Mouse (Mus musculus): Measurements from ENCODE around the gene Bola1.
A peak's percentile ranks its signal among the peaks of the same experiment; 100 is the strongest.
"Not testable (repeated sequence)": the region's sequence is repeated elsewhere in the genome, so short reads cannot be mapped to it uniquely, and the experiment has no call there.

Bola1 gene

DNA sequence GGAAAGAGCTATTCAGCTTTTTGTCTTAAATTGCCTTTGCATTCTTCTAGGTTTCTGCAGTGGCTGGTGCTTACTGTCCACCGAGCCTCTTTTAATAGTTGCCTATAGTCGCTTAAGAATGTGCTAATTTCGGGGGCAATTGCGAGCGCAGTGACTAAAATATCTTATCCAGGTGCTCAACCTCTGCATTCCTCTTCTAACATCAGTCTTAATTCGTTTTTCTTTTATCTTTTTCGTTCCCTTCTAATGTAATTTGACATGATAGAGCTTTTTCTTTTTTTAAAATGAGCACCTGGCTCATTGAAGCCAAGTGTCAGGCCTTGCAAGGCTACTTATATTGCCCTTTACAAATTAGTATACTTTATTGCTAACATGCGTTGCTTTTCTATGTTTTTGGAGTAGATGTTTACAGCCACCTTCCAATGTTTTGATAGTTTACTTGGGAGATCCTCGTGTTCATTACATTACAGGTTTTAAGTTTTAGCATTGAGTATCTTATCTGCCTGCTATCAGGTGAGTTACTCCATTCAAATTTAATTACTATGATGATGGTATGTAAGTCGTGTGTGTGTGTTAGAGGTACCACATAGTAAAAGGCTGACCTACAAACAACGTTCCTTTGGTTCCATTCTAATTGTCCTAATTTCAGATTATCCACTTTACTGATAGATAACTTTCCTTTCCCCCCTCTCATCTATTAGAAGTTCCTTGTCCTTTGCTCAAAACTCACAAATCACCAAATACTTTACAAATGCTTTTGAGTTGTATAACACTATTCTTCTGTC lies 28.0 kb upstream of the Bola1 start:
- DNase-seq (ENCODE audit: low spot score) = peak; percentile 31

DNA sequence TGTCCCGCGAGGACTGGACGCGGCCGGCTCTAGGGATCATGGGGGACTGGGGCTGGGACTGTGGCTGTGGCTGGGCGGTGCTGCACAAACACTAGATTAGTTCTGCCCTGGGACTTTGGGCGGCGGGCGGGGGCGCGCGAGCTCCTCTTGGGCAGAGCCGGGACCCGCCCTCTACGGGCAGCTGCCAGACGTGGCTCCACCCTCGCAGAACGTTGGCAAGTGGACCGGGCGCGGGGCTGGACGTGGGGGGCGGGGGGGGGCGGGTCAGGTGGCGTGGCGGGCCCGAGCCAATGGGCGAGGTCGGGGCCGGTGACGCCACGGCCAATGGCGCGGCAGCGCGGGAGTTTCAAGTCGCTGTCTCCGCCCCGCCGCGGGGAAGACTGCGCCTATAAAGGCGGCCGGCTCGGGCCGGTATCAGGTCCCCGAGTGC lies 26.9 kb upstream of the Bola1 start, which contains the start of gene Hist2h3c1:
Gene Hist2h3c1 (plus strand): TSS at position 259 of the 430 bp plus-strand sequence.
- not testable (repeated sequence) for DNase-seq (ENCODE audit: low spot score)

DNA sequence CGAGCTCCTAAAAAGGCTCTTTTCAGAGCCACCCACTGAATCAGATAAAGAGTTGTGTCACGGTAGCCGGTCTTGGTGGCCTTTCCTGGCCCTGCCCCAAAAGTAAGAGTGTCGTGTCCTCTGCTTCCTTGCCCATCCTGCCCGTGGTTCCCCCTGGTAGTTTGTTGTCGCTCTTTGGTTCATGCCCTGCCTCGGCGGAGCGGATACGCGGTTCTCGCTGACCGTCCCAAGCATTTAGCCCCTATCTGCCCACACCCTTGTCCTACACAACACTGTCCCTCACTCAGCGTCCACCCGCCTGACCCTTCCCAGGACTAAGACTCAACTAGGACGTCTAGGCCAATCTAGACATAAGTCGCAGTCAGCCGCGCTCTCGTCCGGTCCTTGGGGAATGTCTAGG lies 26.5 kb upstream of the Bola1 start:
- DNase-seq (ENCODE audit: low spot score) = not testable (repeated sequence)

DNA sequence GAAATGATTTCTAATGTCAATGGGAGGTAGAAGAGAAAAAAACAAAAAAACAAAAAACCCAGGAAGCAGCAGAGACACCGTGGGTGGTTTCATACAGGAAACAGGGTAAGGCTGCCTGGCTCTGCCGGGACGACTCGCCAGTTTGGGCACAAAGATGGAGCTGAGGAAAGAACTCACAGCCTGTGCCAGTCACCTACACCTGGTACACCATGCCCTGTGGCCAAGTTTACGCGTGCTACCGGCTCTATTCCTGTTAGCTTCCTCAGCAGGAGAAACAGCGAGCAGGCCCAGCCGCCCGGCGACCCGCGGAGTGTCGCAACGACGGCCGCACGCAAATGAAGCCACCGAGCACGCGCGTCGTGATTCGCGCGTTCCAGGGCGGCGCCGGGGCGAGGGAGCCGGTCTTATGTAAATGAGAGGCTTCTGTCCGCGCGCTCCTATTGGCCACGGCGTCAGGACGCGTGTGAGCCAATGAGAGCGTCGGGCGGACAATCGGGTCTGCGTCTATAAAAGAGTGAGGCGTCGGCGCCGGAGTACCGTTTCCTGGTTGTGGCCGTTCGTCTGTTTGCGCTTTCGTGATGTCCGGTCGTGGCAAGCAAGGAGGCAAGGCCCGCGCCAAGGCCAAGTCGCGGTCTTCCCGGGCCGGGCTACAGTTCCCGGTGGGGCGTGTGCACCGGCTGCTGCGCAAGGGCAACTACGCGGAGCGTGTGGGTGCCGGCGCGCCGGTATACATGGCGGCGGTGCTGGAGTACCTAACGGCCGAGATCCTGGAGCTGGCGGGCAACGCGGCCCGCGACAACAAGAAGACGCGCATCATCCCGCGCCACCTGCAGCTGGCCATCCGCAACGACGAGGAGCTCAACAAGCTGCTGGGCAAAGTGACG lies 25.7 kb upstream of the Bola1 start, which contains the start of gene Hist2h2aa1:
Gene Hist2h2aa1 (plus strand): TSS at position 495 of the 884 bp plus-strand sequence.
- peak; percentile 86 for DNase-seq (ENCODE audit: low spot score)

DNA sequence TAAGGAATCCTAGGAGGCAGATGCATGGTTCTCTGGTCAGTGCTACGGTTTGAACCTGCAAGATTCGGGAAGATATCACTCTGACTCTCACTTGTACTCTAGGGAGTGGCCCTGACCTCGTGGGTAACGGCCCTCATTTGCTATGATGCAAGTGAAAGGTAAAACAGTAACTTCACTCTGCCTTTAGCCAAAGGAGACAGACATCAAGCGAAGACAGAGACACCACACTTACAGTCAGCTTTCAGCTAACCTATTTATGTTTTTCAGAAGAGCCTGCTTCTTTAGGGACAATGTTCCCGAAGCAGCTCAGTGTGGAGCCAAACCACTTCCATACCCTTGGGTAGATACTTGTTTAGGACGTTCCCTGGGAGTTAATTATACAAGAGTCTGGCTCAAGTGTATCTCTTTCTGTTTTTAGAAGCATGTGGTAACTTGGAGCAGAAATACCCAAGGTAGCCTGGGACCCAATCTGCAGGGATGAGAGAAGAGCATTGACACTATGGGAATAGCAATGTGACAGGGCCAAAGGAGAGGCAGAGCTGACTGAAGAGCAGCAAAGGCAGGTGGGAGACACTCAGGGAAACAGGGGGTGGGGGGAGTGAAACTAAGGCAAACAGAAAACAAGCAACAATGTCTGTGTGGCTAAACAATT lies 24.5 kb upstream of the Bola1 start:
- peak; percentile 63 for DNase-seq (ENCODE audit: low spot score)

DNA sequence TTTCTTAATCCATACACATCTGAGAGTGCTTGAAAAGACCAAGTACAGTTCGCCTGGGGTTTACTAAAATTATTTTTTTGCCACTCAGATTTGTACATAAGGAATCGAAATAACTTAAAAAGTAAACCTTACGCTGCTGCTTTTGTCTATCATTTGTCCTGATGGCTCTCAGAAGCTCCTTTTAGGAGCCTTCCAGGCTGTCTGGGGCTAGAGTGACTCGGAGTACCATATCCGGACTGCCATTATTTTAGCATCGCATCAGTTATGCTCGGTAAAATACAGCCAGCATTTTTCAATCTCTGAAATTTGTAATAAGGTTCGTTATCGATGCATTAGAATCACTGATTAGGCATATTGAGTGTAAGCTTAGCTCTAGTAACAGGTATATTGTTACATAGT lies 21.3 kb upstream of the Bola1 start:
- DNase-seq (ENCODE audit: low spot score) = no peak

DNA sequence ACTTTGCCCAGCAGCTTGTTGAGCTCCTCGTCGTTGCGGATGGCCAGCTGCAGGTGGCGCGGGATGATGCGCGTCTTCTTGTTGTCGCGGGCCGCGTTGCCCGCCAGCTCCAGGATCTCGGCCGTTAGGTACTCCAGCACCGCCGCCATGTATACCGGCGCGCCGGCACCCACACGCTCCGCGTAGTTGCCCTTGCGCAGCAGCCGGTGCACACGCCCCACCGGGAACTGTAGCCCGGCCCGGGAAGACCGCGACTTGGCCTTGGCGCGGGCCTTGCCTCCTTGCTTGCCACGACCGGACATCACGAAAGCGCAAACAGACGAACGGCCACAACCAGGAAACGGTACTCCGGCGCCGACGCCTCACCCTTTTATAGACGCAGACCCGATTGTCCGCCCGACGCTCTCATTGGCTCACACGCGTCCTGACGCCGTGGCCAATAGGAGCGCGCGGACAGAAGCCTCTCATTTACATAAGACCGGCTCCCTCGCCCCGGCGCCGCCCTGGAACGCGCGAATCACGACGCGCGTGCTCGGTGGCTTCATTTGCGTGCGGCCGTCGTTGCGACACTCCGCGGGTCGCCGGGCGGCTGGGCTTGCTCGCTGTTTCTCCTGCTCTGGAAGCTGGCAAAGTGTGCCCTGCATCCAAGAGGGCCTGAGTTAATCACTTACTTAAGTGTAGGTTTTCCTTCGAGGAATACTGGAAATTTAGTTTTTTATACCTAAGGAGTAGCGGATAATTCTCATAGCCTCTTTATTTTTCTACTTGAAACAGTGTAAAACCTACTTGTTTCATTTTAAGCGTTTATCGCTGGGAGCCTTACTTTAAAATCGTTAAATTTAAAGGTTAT lies 20.7 kb upstream of the Bola1 start, which contains the start of gene Hist2h2aa2:
Gene Hist2h2aa2 (minus strand): TSS at position 328 of the 850 bp plus-strand sequence.
- peak; percentile 82 for DNase-seq (ENCODE audit: low spot score)

DNA sequence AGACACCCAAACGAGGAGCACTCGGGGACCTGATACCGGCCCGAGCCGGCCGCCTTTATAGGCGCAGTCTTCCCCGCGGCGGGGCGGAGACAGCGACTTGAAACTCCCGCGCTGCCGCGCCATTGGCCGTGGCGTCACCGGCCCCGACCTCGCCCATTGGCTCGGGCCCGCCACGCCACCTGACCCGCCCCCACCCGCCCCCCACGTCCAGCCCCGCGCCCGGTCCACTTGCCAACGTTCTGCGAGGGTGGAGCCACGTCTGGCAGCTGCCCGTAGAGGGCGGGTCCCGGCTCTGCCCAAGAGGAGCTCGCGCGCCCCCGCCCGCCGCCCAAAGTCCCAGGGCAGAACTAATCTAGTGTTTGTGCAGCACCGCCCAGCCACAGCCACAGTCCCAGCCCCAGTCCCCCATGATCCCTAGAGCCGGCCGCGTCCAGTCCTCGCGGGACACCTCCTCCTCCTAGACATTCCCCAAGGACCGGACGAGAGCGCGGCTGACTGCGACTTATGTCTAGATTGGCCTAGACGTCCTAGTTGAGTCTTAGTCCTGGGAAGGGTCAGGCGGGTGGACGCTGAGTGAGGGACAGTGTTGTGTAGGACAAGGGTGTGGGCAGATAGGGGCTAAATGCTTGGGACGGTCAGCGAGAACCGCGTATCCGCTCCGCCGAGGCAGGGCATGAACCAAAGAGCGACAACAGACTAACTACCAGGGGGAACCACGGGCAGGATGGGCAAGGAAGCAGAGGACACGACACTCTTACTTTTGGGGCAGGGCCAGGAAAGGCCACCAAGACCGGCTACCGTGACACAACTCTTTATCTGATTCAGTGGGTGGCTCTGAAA lies 19.7 kb upstream of the Bola1 start, which contains the start of gene Hist2h3c2:
Gene Hist2h3c2 (minus strand): TSS at position 174 of the 840 bp plus-strand sequence.
- DNase-seq (ENCODE audit: low spot score) = not testable (repeated sequence)

DNA sequence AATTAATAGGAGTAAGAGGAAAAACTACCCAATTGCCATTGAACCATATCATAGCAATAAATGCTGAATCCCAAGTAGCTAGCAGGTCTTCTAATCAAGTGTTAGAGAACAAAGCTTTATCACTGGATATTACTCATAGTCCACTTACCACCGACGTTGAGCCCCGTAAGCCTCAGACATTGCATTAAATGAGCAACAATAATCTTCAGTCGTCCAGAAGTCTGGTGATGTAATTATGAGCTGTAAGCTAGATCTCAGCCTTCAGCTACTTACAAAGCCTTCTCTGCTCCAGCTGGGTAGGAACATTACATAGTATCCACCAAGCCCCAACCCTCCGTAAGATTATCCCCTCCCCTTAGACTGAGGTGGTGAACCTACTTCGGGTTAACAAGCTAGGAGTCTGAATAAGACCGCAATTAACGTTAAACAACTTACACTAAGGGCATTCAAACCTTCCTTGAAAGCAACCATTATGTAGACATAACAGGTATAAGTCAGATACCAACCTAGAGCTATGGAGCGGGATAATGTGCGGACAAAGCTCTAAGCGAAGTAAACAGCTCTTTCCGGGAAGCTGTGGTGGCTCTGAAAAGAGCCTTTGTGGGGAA lies 18.5 kb upstream of the Bola1 start:
- DNase-seq (ENCODE audit: low spot score) = no peak

DNA sequence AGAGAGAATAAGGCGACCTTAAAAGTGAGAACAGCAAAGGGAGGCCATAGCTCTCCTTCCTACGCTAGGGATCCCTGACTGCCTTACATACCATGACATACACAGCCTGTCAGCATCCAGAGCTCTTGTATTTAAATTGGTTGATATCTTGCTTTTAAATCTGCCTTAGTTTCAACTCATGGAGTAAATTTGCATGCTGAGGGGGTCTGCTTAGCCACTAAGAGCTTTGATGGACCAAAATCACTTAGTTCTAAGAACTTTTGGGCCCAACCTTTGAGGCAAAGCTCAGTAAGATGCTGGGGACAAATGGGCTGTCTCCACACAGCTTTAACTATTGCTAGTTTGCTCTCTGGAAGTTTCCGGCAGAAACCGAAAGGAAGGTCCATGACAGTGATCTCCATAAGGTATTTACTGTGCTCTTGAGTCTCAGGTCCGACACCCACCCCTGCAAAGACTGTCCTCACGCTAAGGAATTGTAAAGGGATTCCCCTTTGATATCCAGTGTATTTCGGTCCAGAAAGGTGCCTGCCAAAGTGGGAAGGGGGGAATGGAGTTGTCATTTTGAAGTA lies 17.9 kb upstream of the Bola1 start:
- DNase-seq (ENCODE audit: low spot score) = peak; percentile 65

DNA sequence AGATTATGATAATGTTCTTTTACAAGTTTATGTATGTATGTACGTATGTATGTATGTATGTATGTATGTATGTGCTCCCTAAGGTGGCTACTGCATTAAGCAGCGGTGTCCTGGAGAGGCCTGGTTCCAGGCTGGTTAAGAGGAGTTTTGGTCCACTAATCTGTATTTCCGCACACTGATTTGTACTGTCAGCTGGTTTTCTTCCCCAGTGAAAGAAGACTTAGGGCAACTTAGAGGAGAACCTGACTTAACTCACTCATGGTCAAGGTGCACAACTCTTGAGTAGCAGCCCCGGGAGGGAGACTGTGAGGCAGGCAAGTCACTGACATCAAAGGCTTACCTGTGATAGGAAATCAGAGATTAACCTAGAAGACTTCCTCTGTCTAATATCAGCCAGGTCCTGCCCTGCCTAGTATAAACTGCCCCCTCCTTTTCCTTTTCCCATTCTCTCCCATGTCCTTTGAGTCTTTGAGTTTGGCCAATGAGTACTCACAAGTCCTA lies 17.4 kb upstream of the Bola1 start:
- no peak for DNase-seq (ENCODE audit: low spot score)

DNA sequence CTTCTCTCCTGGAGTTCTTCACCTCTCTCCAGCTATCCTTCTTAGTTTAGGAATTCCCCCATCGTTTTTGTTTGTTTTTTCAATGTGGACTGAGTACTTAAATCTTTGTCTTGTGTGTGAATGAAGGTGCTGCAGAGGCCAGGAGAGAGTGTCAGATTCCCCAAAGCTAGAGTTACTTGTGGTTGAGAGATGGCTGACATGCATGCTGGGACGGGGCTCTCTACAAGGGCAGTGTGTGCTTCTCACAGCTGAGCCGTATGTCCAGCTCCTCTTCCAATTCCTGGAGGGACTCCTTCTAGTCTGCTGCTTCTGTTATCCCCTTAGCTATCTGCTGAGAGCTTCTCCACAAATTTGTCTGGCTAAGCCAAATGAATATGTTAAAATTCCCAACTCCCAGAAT lies 16.3 kb upstream of the Bola1 start:
- peak; percentile 4 for DNase-seq (ENCODE audit: low spot score)

DNA sequence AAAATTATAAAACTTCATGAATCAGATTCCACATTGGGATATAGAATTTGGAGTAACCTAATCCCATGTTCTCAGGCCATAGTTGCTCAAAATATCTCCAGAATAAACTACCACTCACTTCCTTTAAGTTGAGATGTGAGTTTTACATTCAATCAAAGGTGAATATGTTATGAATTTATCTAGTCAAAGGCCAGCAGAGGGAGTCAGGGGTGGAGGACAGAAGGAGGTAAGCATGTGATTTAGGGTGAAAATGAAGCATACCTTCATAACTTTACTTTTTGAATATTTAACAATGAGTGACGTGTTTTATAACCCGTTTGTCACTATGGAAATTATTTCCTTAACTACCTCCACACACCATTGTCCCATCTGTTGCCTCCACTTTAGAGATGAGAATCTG lies 15.4 kb upstream of the Bola1 start:
- no peak for DNase-seq (ENCODE audit: low spot score)

DNA sequence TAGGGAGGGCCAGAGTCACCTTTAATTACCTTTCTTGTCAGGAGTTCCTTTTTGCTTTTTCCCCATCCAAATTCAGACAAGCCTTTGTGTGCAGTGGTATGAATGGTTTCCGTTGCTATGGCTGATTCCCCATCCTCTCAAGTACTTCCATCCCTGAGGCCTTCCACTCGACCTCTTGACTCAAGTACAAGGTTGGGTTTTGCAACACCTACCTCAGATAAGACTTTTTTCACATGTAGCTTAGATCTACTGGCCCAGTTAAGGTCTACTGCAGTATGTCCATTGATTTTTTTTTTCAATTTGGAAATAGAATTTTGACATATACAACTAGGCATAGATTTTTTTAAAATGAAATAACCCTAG lies 12.2 kb upstream of the Bola1 start:
- no peak for DNase-seq (ENCODE audit: low spot score)

DNA sequence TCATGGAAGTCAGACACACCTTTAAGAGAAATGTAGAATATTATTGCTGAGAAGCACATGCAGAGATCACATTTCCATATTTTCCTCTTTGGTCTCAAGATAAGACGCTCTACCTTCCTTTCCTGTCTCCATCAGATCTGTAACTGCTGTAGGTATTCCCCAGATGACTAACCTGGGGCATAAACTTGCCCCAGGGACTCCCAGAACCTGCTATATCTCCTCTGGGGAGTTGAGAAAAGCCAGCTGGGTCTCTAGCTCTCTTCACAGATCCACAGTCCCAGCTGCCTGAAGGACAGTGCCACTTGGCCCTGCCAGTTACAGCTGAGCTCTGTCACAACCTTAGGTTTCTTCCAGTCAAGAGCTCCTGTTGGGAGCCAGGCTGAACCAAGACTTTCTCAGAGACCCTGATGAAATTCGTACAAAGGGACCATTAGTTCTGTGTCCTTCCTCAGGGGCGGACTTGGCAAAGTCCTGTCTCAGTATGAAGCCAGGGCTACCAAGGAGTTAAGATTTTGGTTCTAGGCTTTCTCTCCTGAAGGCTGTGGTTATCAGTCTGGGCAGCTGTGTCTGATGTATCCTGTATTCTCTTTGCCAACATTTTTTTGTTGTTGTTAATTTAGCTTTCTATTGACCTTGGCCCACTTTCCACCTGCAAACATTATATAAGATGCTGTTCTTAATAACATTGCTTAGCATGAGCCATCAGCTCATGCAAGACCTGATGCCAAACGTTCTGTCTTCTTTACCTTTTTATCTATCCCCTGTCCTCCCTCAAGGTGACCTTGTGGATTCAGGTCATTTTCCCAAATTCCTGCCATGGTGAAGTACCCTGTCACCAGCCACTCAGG lies 11.6 kb upstream of the Bola1 start:
- no peak for DNase-seq (ENCODE audit: low spot score)

DNA sequence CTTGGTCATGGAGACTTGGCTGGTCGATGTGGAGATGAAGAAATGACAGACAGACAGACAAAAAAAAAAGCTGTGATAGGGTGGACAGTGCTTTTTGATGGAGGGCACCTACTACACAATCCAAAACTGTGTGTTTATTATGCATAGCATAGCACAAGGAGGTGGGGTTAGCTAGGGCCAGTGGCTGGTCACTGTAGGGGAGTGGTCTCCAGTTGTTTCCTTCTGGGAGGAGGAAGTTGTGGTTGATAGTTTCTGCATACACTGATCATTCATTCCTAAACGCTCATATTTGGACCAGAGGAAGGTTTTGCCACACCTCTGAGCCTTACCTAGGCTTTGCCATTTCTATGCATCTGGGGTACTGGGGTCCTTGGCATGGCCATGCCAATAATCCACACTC lies 10.9 kb upstream of the Bola1 start:
- no peak for DNase-seq (ENCODE audit: low spot score)

DNA sequence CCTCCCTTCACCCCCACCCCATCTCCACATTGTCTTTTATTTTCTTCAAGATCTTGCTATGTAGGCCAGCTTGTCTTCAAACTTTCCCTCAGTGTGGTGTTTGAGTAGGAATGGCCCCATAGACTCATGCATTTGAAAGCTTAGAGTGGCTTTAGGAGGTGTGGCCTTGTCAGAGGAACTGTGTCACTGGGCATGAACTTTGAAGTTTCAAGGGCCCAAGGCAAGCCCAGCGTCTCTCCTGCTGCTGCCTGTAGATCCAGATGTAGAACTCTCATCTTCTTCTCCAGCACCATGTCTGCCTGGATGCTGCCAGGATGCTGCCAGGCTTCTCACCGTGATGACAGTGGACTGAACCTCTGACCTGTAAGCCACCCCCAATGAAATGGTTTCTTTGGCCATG lies 9.3 kb upstream of the Bola1 start:
- DNase-seq (ENCODE audit: low spot score) = no peak
